Comparison of ENCODE assay signal across 25 mouse cellular contexts in the genomic region with DNA sequence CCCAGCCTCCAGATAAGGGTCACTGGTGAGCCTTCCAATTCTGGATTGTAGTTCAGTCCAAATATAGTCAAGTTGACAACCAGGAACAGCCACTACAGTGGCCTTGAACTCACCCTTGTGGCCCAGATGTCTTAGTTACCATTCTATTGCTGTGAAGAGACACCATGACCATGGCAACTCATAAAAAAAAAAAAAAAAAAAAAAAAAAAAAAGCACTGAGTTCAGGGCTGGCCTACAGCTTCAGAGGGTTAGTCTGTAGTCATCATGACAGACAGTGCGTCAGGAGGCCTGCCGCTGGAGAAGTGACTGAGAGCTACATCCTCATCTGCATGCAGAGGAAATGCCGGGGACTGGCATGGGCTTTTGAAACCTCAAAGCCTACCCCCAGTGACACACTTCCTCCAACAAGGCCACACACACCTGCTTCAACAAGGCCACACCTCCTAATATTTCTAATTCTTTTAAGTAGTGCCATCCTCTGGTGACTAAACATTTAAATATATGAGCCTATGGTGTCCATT. TPM values are rescaled to one million over a fixed set of nuclear protein-coding genes. Genes with fewer than 3 reads are reported as not detected.
DNase-seq lines count a peak whose midpoint lies in the region; ATAC-seq and TF ChIP-seq lines count a peak whose summit lies in the region.
"Had no signal": no experiment of that assay in that cellular context is flagged by ENCODE, and none has a peak within 500 bp of the region (broad histone marks: within the 10 kb centered on the region; RNA-seq: fewer than 3 reads in every experiment).

No protein-coding gene starts in this region.

- no peak for TF ChIP-seq CTCF in forebrain, postnatal 0 days (IDR thresholded peaks at IDR 0.05; ENCODE audit: low read depth)
- TF ChIP-seq CTCF in CH12.LX (conservative IDR thresholded peaks at IDR 0.05 in 1 of 2, IDR thresholded peaks at IDR 0.05 in 1 of 2; ENCODE audit: low read depth in 2 of 2, low read length in 2 of 2) = no peak
- TF ChIP-seq CTCF in lung, adult 2 months (IDR thresholded peaks at IDR 0.05; ENCODE audit: insufficient read depth, low read length) = no peak

- H3K9ac ChIP-seq in forebrain, embryonic 15.5 days (replicated peaks) = no peak overlapping the region
- H3K9ac ChIP-seq in forebrain, postnatal 0 days = no peak overlapping the region
- H3K9ac ChIP-seq in CH12.LX (ENCODE audit: insufficient read depth, low read depth) = peak overlapping the region; percentile 33; the same call in 1 of the 2 replicates
- H3K9ac ChIP-seq: embryonic facial prominence, embryonic 12.5 days; forebrain, embryonic 13.5 days had no signal

- dilution Hi-C loops in CH12.LX (cut with MboI; ENCODE audit: extremely low pct_ligation_motif_present, extremely low pct_unique_long_range_greater_than_20kb, low sequenced_read_pairs) = no loop called here

- H3K79me2 ChIP-seq in CH12.LX (replicated peaks; ENCODE audit: control insufficient read depth, extremely low read depth, insufficient read depth, poor library complexity, severe bottlenecking) = no peaks in the 10 kb centered on the region

- H3K27ac ChIP-seq in forebrain, embryonic 15.5 days (replicated peaks) = no peak overlapping the region
- no peak overlapping the region for H3K27ac ChIP-seq in forebrain, postnatal 0 days (ENCODE audit: low read depth, low read length)
- no peak overlapping the region for H3K27ac ChIP-seq in CH12.LX (ENCODE audit: insufficient read depth, low read depth)
- H3K27ac ChIP-seq: embryonic facial prominence, embryonic 10.5 days; embryonic facial prominence, embryonic 12.5 days; forebrain, embryonic 13.5 days had no signal

- TF ChIP-seq EP300 in CH12.LX (IDR thresholded peaks at IDR 0.05; ENCODE audit: low read length) = peak; percentile 21; the same call in 1 of the 2 replicates

- H3K36me3 ChIP-seq in forebrain, embryonic 15.5 days = peaks cover 13% of the 10 kb centered on the region
- H3K36me3 ChIP-seq in forebrain, postnatal 0 days (ENCODE audit: insufficient read depth) = peaks cover 26% of the 10 kb centered on the region
- H3K36me3 ChIP-seq in CH12.LX (replicated peaks in 1 of 2; ENCODE audit: control insufficient read depth in 1 of 2, insufficient read depth in 1 of 2, low read length in 1 of 2) = peaks cover 0 to 11% of the 10 kb centered on the region in 2 experiments
- H3K36me3 ChIP-seq in splenic B cell, adult 2 months (ENCODE audit: control insufficient read depth, insufficient read depth, low read length, poor library complexity, severe bottlenecking) = no peaks in the 10 kb centered on the region
- H3K36me3 ChIP-seq: G1E had no signal

- ATAC-seq in forebrain, embryonic 15.5 days (replicated peaks) = 0 out of 2 replicates have a peak, but pooled peaks have one; percentile 26
- ATAC-seq in forebrain, postnatal 0 days = no peak
- ATAC-seq in common myeloid progenitor, adult 5-6 weeks (replicated peaks; ENCODE audit: low read depth, poor library complexity, severe bottlenecking) = peak; percentile 63; the same call in 1 of the 2 replicates
- no peak for ATAC-seq in cerebellum, adult (ENCODE audit: insufficient number of reproducible peaks, low FRiP score, low TSS enrichment)
- ATAC-seq: activated CD4-positive, CD25-positive, alpha-beta regulatory T cell, adult 4 months; CD4-positive, CD25-positive, alpha-beta regulatory T cell, adult 4 months; Patski had no signal

- H3K9me3 ChIP-seq in forebrain, embryonic 15.5 days = no peaks in the 10 kb centered on the region
- no peaks in the 10 kb centered on the region for H3K9me3 ChIP-seq in forebrain, postnatal 0 days (ENCODE audit: low read length)
- H3K9me3 ChIP-seq in CH12.LX (replicated peaks; ENCODE audit: low read length) = no peaks in the 10 kb centered on the region
- H3K9me3 ChIP-seq: embryonic facial prominence, embryonic 10.5 days; embryonic facial prominence, embryonic 12.5 days; forebrain, embryonic 13.5 days; G1E had no signal

- H3K4me1 ChIP-seq in forebrain, embryonic 15.5 days = no peaks in the 10 kb centered on the region
- H3K4me1 ChIP-seq in forebrain, postnatal 0 days (ENCODE audit: insufficient read depth) = no peaks in the 10 kb centered on the region
- H3K4me1 ChIP-seq in CH12.LX (ENCODE audit: control insufficient read depth in 1 of 2, insufficient read depth in 2 of 2) = peaks cover 5 to 15% of the 10 kb centered on the region in 2 experiments
- H3K4me1 ChIP-seq in lung, adult 2 months (ENCODE audit: control insufficient read depth, insufficient read depth, low read length) = no peaks in the 10 kb centered on the region
- H3K4me1 ChIP-seq: embryonic facial prominence, embryonic 12.5 days; forebrain, embryonic 13.5 days had no signal

- DNase-seq in forebrain, postnatal 0 days = no peak
- peak; percentile 88 for DNase-seq in CH12.LX (ENCODE audit: extremely low read depth)
- peak; percentile 2 for DNase-seq in splenic B cell, adult 2 months (ENCODE audit: low read depth, low spot score)
- DNase-seq in lung, adult 2 months = no peak
- DNase-seq in kidney, adult 18-20 months = no peak
- DNase-seq: adrenal gland, adult 8-10 months; adrenal gland, postnatal 14 days; adrenal gland, postnatal 36 days; B cell, adult 2 months; cerebellum, adult 11 months; cerebellum, adult 18-20 months; cerebellum, adult 8-10 months; cerebellum, adult 9-11 months; cerebellum, postnatal 14 days; cerebellum, postnatal 36 days had no signal

- TF ChIP-seq RAD21 in CH12.LX (IDR thresholded peaks at IDR 0.05; ENCODE audit: low read depth, low read length) = no peak

- H3K4me2 ChIP-seq in forebrain, embryonic 15.5 days (replicated peaks) = no peak overlapping the region
- no peak overlapping the region for H3K4me2 ChIP-seq in forebrain, postnatal 0 days (ENCODE audit: low read depth)
- peak overlapping the region; percentile 16 for H3K4me2 ChIP-seq in CH12.LX (ENCODE audit: insufficient read depth, low read depth, poor library complexity, severe bottlenecking)
- H3K4me2 ChIP-seq: embryonic facial prominence, embryonic 12.5 days; forebrain, embryonic 13.5 days had no signal

- no peaks in the 10 kb centered on the region for H3K27me3 ChIP-seq in forebrain, embryonic 15.5 days
- no peaks in the 10 kb centered on the region for H3K27me3 ChIP-seq in forebrain, postnatal 0 days (ENCODE audit: insufficient read depth, low read length)
- H3K27me3 ChIP-seq in CH12.LX (replicated peaks) = no peaks in the 10 kb centered on the region
- no peaks in the 10 kb centered on the region for H3K27me3 ChIP-seq in splenic B cell, adult 2 months (ENCODE audit: control insufficient read depth, insufficient read depth, low read length, poor library complexity, severe bottlenecking)
- H3K27me3 ChIP-seq: embryonic facial prominence, embryonic 12.5 days; forebrain, embryonic 13.5 days; Patski had no signal

- peak; percentile 53 for TF ChIP-seq POLR2A in CH12.LX (IDR thresholded peaks at IDR 0.05; ENCODE audit: low read depth, low read length)
- TF ChIP-seq POLR2A in lung, adult 2 months (IDR thresholded peaks at IDR 0.05; ENCODE audit: borderline replicate concordance, extremely low read depth, low read depth, low read length) = no peak

- in situ Hi-C loops in CH12.LX (cut with MboI; ENCODE audit: low pct_ligation_motif_present, low pct_unique_long_range_greater_than_20kb, low sequenced_read_pairs) = no loop called here

- 88% methylated on average over 3 of the region's 3 CpGs for WGBS in forebrain, embryonic 15.5 days
- WGBS in forebrain, postnatal 0 days = 89% methylated on average over 3 of the region's 3 CpGs
- WGBS in lung, adult 2 months = 84% methylated on average over 3 of the region's 3 CpGs

- no peak overlapping the region for H3K4me3 ChIP-seq in forebrain, embryonic 15.5 days
- no peak overlapping the region for H3K4me3 ChIP-seq in forebrain, postnatal 0 days (ENCODE audit: low read depth, low read length)
- peak overlapping the region in 1 of 3 experiments; percentile 1 for H3K4me3 ChIP-seq in CH12.LX (replicated peaks in 1 of 3; ENCODE audit: low read depth in 2 of 3, low read length in 2 of 3, poor library complexity in 1 of 3)
- H3K4me3 ChIP-seq in lung, adult 2 months (replicated peaks; ENCODE audit: extremely low read depth, low read depth, low read length) = no peak overlapping the region
- H3K4me3 ChIP-seq: embryonic facial prominence, embryonic 10.5 days; embryonic facial prominence, embryonic 12.5 days; forebrain, embryonic 13.5 days had no signal

TF ChIP-seq in CH12.LX, 34 proteins besides CTCF, POLR2A, EP300 and RAD21 (continues in another document):
- TF ChIP-seq RCOR1 (conservative IDR thresholded peaks at IDR 0.05; ENCODE audit: low read depth, low read length) (no peak), KAT2A (IDR thresholded peaks at IDR 0.05; ENCODE audit: insufficient replicate concordance, low read length) (no peak), SMC3 (IDR thresholded peaks at IDR 0.05; ENCODE audit: low read depth, low read length) (no peak), ZMIZ1 (IDR thresholded peaks at IDR 0.05; ENCODE audit: low read depth, low read length) (no peak), HCFC1 (IDR thresholded peaks at IDR 0.05; ENCODE audit: low read depth, low read length) (peak; percentile 52), TBP (conservative IDR thresholded peaks at IDR 0.05; ENCODE audit: low read depth, low read length) (peak; percentile 34; the same call in 1 of the 2 replicates), SIN3A (IDR thresholded peaks at IDR 0.05; ENCODE audit: low read length) (no peak), ZNF384 (IDR thresholded peaks at IDR 0.05; ENCODE audit: low read depth, low read length) (peak; percentile 96), MEF2A (IDR thresholded peaks at IDR 0.05; ENCODE audit: borderline replicate concordance, low read depth, low read length) (no peak), MYC (IDR thresholded peaks at IDR 0.05; ENCODE audit: low read depth, low read length) (0 out of 2 replicates have a peak, but pooled peaks have one; percentile 21), MAZ (IDR thresholded peaks at IDR 0.05; ENCODE audit: low read depth, low read length) (no peak), IRF4 (IDR thresholded peaks at IDR 0.05; ENCODE audit: low read depth, low read length) (0 out of 2 replicates have a peak, but pooled peaks have one; percentile 20), MXI1 (IDR thresholded peaks at IDR 0.05; ENCODE audit: low read depth, low read length) (peak; percentile 41; the same call in 1 of the 2 replicates), BHLHE40 (IDR thresholded peaks at IDR 0.05; ENCODE audit: low read depth, low read length) (0 out of 2 replicates have a peak, but pooled peaks have one; percentile 7), CHD2 (IDR thresholded peaks at IDR 0.05; ENCODE audit: low read length) (no peak)

RNA-seq across cellular contexts. Expression of a gene that starts 58.5 kb away (rescaled TPM):
- 16.5 and 17.5 TPM in 2 replicates for polyA plus RNA-seq in forebrain, embryonic 15.5 days (2015; fragmentation: Nextera tagmentation; extraction: Ambion mirVana)
- 64.1 and 72.0 TPM in 2 replicates for total RNA-seq in forebrain, postnatal 0 days (2014; rRNA removed)
- 8.5 and 11.8 TPM in 2 replicates for polyA plus RNA-seq in forebrain, postnatal 0 days (2015; fragmentation: Nextera tagmentation; extraction: Ambion mirVana)
- total RNA-seq in CH12.LX (2012; rRNA removed) (1.7 and 2.1 TPM in 2 replicates), CH12.LX (2014; rRNA removed) (0.16 TPM in 2 replicates)
- polyA plus RNA-seq in CH12.LX (2012; ENCODE audit: insufficient read length, low read depth) = 0.33 and 0.37 TPM in 2 replicates
- total RNA-seq in common myeloid progenitor, adult 5-6 weeks (2017) = not detected in 2 replicates
- 0.58 and 0.76 TPM in 2 replicates for polyA plus RNA-seq in lung, adult 2 months (2012; rRNA removed)
- polyA plus RNA-seq: activated CD4-positive, CD25-positive, alpha-beta regulatory T cell, adult 4 months; CD4-positive, CD25-positive, alpha-beta regulatory T cell, adult 4 months; G1E had no signal

Comparison
In these comparisons a context has a peak if more than half of its experiments do, and no peak if none do; other contexts are left out.
1. ATAC-seq: peak in forebrain, embryonic 15.5 days (single experiment) and common myeloid progenitor, adult 5-6 weeks (single experiment); none in forebrain, postnatal 0 days (single experiment) and cerebellum, adult (single experiment).
2. DNase-seq: peak in CH12.LX (single experiment) and splenic B cell, adult 2 months (single experiment); none in forebrain, postnatal 0 days (single experiment), lung, adult 2 months (single experiment) and kidney, adult 18-20 months (single experiment).